8 mouse cellular contexts compared by ENCODE assay signal in genomic region chr11:9118050-9118420, GRCm38 (mm10). TPM values are rescaled to one million over a fixed set of nuclear protein-coding genes. Genes with fewer than 3 reads are reported as not detected.
A peak's percentile ranks its signal among the peaks of the same experiment; 100 is the strongest.
DNase-seq lines count a peak whose midpoint lies in the region; ATAC-seq and TF ChIP-seq lines count a peak whose summit lies in the region.

TSS of gene Upp1 (plus strand) at chr11:9118103.

- under 1% methylated on average over 7 of the region's 7 CpGs for WGBS in kidney, postnatal 0 days
- 0% methylated on average over 7 of the region's 7 CpGs for WGBS in embryonic facial prominence, embryonic 15.5 days
- 1% methylated on average over 7 of the region's 7 CpGs for WGBS in intestine, postnatal 0 days
- WGBS in neural tube, embryonic 15.5 days: under 1% methylated on average over 7 of the region's 7 CpGs

- peak within 1 kb of the TSS; percentile 45 for H3K4me3 ChIP-seq in kidney, postnatal 0 days (replicated peaks; ENCODE audit: low read depth, low read length)
- H3K4me3 ChIP-seq in embryonic facial prominence, embryonic 15.5 days (replicated peaks): peak within 1 kb of the TSS; percentile 41
- peak within 1 kb of the TSS; percentile 42 for H3K4me3 ChIP-seq in intestine, postnatal 0 days (ENCODE audit: low read depth, low read length)
- peak within 1 kb of the TSS; percentile 43 for H3K4me3 ChIP-seq in neural tube, embryonic 15.5 days (replicated peaks)

- DNase-seq in kidney, postnatal 0 days (ENCODE audit: low spot score): no peak
- no peak for DNase-seq in kidney, adult 9 months
- DNase-seq in cerebellum, adult 9-10 months: no peak
- no peak for DNase-seq in urinary bladder, postnatal 4 days (ENCODE audit: low spot score in 2 of 2)
- DNase-seq in adrenal gland, postnatal 4 days (ENCODE audit: low spot score in 2 of 2): no peak

- no peak for TF ChIP-seq CTCF in kidney, postnatal 0 days (IDR thresholded peaks at IDR 0.05; ENCODE audit: low read depth)
- no peak for TF ChIP-seq CTCF in intestine, postnatal 0 days (IDR thresholded peaks at IDR 0.05; ENCODE audit: low read depth)

- peak within 1 kb of the TSS; percentile 83 for H3K4me2 ChIP-seq in kidney, postnatal 0 days (ENCODE audit: low read length)
- H3K4me2 ChIP-seq in embryonic facial prominence, embryonic 15.5 days (replicated peaks): peak within 1 kb of the TSS; percentile 84
- H3K4me2 ChIP-seq in intestine, postnatal 0 days (replicated peaks; ENCODE audit: low read depth): peak within 1 kb of the TSS; percentile 76
- H3K4me2 ChIP-seq in neural tube, embryonic 15.5 days: peak within 1 kb of the TSS; percentile 94

- peak; percentile 6; the same call in 1 of the 2 replicates for ATAC-seq in kidney, postnatal 0 days (replicated peaks; ENCODE audit: low FRiP score, low read depth)
- no peak for ATAC-seq in embryonic facial prominence, embryonic 15.5 days (ENCODE audit: insufficient number of reproducible peaks, low FRiP score, low TSS enrichment, low read depth)
- ATAC-seq in intestine, postnatal 0 days: no peak; the same call in 1 of the 2 replicates
- no peak for ATAC-seq in neural tube, embryonic 15.5 days (ENCODE audit: low FRiP score)

- H3K4me1 ChIP-seq in kidney, postnatal 0 days (replicated peaks; ENCODE audit: insufficient read depth, low read length): peaks cover 10% of the 10 kb centered on the region; the same call in 1 of the 2 replicates
- H3K4me1 ChIP-seq in embryonic facial prominence, embryonic 15.5 days: peaks cover 21% of the 10 kb centered on the region
- H3K4me1 ChIP-seq in intestine, postnatal 0 days (replicated peaks; ENCODE audit: control insufficient read depth, insufficient read depth, low read length): no peaks in the 10 kb centered on the region; the same call in 1 of the 2 replicates
- peaks cover 26% of the 10 kb centered on the region for H3K4me1 ChIP-seq in neural tube, embryonic 15.5 days

- H3K9ac ChIP-seq in kidney, postnatal 0 days (ENCODE audit: low read depth, low read length): peak within 1 kb of the TSS; percentile 46; the same call in 1 of the 2 replicates
- H3K9ac ChIP-seq in embryonic facial prominence, embryonic 15.5 days: peak within 1 kb of the TSS; percentile 12
- H3K9ac ChIP-seq in intestine, postnatal 0 days (ENCODE audit: low read depth, low read length): peak within 1 kb of the TSS; percentile 17; the same call in 1 of the 2 replicates
- peak within 1 kb of the TSS; percentile 47 for H3K9ac ChIP-seq in neural tube, embryonic 15.5 days (replicated peaks)

- H3K9me3 ChIP-seq in kidney, postnatal 0 days (replicated peaks; ENCODE audit: low read length): no peaks in the 10 kb centered on the region
- H3K9me3 ChIP-seq in embryonic facial prominence, embryonic 15.5 days (replicated peaks): no peaks in the 10 kb centered on the region
- no peaks in the 10 kb centered on the region for H3K9me3 ChIP-seq in intestine, postnatal 0 days (ENCODE audit: control insufficient read depth)
- H3K9me3 ChIP-seq in neural tube, embryonic 15.5 days (replicated peaks): no peaks in the 10 kb centered on the region

- 0 out of 2 replicates have a peak within 1 kb of the TSS, but pooled peaks have one; percentile 31 for H3K27ac ChIP-seq in kidney, postnatal 0 days
- no peak within 1 kb of the TSS for H3K27ac ChIP-seq in embryonic facial prominence, embryonic 15.5 days (replicated peaks)
- no peak within 1 kb of the TSS for H3K27ac ChIP-seq in intestine, postnatal 0 days (ENCODE audit: low read depth, low read length)
- H3K27ac ChIP-seq in neural tube, embryonic 15.5 days (replicated peaks): no peak within 1 kb of the TSS

- peaks cover 4% of the 10 kb centered on the region; the same call in 1 of the 2 replicates for H3K27me3 ChIP-seq in kidney, postnatal 0 days (ENCODE audit: insufficient read depth, low read length)
- H3K27me3 ChIP-seq in embryonic facial prominence, embryonic 15.5 days: peaks cover 60% of the 10 kb centered on the region
- peaks cover 30% of the 10 kb centered on the region for H3K27me3 ChIP-seq in intestine, postnatal 0 days (replicated peaks; ENCODE audit: control insufficient read depth, insufficient read depth, low read length)
- H3K27me3 ChIP-seq in neural tube, embryonic 15.5 days (replicated peaks): peaks cover 45% of the 10 kb centered on the region

- no peaks in the 10 kb centered on the region for H3K36me3 ChIP-seq in kidney, postnatal 0 days (ENCODE audit: insufficient read depth, low read length)
- H3K36me3 ChIP-seq in embryonic facial prominence, embryonic 15.5 days: no peaks in the 10 kb centered on the region
- no peaks in the 10 kb centered on the region for H3K36me3 ChIP-seq in intestine, postnatal 0 days (ENCODE audit: control insufficient read depth, insufficient read depth)
- no peaks in the 10 kb centered on the region for H3K36me3 ChIP-seq in neural tube, embryonic 15.5 days

RNA-seq across cellular contexts. Expression of gene Upp1, which starts in this region (rescaled TPM):
- polyA plus RNA-seq in kidney, postnatal 0 days (2015; fragmentation: Nextera tagmentation; extraction: Ambion mirVana): 18.7 and 22.2 TPM in 2 replicates
- polyA plus RNA-seq in embryonic facial prominence, embryonic 15.5 days (2015; fragmentation: Nextera tagmentation; extraction: Ambion mirVana): 9.2 and 11.0 TPM in 2 replicates
- polyA plus RNA-seq in intestine, postnatal 0 days (2015; fragmentation: Nextera tagmentation; extraction: Ambion mirVana): 5.6 and 6.6 TPM in 2 replicates
- 8.0 and 10.2 TPM in 2 replicates for polyA plus RNA-seq in neural tube, embryonic 15.5 days (2015; fragmentation: Nextera tagmentation; extraction: Ambion mirVana)
- 1 to 10 TPM; 6.9 to 9.2 TPM for total RNA-seq in adrenal gland, postnatal 4 days (2021)
